Mouse (Mus musculus): Measurements from ENCODE around the gene Dennd2a.
"Not testable (repeated sequence)": the region's sequence is repeated elsewhere in the genome, so short reads cannot be mapped to it uniquely, and the experiment has no call there.

Dennd2a gene

DNA sequence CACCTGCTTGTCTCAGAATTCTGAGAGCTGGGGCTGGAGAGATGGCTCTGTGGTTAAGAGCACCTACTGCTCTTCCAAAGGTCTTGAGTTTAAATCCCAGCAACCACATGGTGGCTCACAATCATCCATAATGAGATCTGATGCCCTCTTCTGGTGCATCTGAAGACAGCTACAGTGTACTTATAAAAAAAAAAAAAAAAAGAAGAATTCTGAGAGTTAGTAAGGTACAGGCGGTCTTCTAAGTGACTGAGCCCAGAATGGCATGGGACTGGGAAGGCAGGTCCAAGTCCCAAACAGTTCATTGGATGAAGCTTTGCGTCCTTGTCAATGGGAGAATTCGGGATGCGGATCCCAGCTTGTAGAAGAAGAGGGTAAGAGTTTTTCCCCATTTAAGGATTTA lies 104.1 kb downstream of the Dennd2a start:
- DNase-seq (ENCODE audit: inconsistent age in 2 of 2, low spot score in 1 of 2) = no peak

DNA sequence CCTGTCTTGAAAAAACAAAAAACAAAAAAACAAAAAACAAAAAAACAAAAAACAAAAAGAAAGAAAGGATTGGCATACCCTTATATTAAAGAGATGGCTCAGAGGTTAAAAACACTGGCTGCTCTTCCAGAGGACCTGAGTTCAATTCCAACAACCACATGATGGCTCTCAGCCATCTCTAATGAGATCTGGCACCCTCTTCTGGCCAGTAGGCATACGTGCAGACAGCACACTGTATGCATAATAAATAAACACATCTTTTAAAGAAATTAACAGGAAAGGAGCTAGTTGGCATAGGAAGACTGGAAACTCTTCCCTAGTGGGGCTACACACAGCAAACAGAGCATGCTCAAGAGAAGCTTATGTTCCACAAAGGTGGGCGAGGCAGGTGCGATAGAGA lies 106.6 kb downstream of the Dennd2a start:
- DNase-seq (ENCODE audit: inconsistent age in 2 of 2, low spot score in 1 of 2) = no peak

DNA sequence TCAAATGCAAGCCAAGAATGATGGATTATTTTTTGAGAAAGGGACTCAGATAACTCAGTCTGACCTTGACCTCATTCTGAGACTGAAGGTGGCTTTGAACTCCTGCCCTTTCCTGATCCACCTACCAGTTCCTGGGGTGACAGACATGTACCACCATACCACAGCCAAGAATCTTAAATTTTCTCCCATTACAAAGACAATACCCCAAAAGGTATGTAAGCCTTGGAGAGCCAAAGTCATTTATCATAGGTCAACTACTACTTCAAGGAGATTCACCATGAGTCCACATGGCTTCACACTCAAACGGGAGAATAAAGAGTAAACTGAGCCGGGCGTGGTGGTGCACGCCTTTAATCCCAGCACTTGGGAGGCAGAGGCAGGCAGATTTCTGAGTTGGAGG lies 107.1 kb downstream of the Dennd2a start:
- no peak for DNase-seq (ENCODE audit: inconsistent age in 2 of 2, low spot score in 1 of 2)

GRCm38 (mm10) chr6:39447429-39448185 lies 110.1 kb downstream of the Dennd2a start:
- peak; percentile 56 to 71 for DNase-seq (ENCODE audit: inconsistent age in 2 of 2, low spot score in 1 of 2)

DNA sequence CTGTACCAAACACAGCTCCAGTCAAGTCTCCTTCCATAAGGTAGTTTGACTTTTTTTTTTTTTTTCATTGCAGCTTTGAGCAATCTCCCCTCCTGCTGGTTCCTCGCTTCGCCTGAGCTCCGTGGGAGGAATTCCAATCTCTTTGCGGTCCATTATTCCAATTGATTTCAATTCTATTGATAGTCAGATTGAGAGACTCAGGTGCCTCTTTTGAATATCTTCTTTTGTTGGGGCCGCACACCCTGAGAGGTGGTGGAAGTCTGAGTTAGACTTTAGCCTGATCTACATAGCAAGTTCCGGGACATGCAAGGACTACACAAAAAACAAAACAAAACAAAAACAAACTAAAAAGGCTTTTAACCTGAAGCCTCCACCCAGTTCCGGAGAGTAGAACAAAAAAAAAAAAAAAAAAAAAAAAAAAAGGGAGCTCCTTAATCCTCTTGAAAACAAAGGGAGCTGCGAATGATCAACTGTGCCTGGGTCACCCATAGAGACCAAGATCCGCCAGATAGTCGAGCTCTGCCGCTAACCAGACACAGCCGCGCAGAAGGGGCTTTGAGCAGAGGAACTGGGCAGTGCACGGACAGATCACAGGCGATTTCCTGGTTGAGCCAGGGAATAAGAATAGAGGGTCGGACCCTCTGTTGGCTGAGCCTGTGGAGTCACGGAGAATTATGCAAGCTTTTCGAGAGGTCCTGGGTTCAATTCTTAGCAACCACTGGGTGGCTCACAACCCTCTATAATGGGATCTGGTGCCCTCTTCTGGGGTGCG lies 111.7 kb downstream of the Dennd2a start:
- DNase-seq (ENCODE audit: inconsistent age in 2 of 2, low spot score in 1 of 2) = no peak

- DNase-seq (ENCODE audit: inconsistent age in 2 of 2, low spot score in 1 of 2) = no peak
These were observed 114.8 kb downstream of the Dennd2a start for GRCm38 (mm10) chr6:39442786-39443287.

- no peak for DNase-seq (ENCODE audit: inconsistent age in 2 of 2, low spot score in 1 of 2)
These were observed 117.5 kb downstream of the Dennd2a start for GRCm38 (mm10) chr6:39440207-39440606.

DNA sequence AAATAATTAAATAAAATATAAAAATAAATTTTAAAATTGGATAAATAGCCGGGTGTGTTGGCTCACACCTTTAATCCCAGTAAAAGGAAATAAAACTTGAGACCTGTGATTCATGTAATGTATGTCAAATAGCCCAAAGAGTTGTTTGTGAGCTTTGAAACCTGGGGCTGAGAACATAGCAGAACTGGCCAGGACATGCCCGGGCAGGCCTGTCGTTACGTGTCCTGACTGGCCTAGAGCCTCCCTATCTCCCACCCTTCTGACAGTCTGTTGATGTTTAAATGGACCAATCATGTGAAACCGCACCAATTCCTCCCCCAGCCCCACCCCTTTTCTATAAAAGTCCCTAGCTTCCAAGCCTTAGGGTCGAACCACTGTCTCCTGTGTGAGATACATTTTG lies 120.1 kb downstream of the Dennd2a start:
- DNase-seq (ENCODE audit: inconsistent age in 2 of 2, low spot score in 1 of 2) = not testable (repeated sequence)

DNA sequence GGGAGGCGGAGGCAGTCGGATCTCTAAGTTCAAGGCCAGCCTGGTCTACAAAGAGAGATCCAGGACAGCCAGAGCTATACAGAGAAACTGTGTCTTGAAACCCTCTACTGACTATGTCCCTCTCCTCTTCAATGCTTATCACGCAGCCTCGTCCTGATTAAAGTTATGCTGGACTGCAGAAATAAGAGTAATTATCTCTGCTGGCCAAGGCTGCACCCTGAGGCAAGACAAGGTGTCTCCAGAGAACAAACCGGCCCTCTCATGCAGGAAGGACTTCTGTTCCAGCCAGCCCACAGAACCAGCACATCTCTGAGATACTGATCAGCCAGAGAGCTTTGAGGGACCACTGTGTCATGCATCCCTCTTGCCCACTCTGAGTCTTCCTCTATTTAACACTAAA lies 121.8 kb downstream of the Dennd2a start:
- no peak for DNase-seq (ENCODE audit: inconsistent age in 2 of 2, low spot score in 1 of 2)

- DNase-seq (ENCODE audit: inconsistent age in 2 of 2, low spot score in 1 of 2) = no peak
These were observed 122.7 kb downstream of the Dennd2a start for GRCm38 (mm10) chr6:39434886-39435492.

DNA sequence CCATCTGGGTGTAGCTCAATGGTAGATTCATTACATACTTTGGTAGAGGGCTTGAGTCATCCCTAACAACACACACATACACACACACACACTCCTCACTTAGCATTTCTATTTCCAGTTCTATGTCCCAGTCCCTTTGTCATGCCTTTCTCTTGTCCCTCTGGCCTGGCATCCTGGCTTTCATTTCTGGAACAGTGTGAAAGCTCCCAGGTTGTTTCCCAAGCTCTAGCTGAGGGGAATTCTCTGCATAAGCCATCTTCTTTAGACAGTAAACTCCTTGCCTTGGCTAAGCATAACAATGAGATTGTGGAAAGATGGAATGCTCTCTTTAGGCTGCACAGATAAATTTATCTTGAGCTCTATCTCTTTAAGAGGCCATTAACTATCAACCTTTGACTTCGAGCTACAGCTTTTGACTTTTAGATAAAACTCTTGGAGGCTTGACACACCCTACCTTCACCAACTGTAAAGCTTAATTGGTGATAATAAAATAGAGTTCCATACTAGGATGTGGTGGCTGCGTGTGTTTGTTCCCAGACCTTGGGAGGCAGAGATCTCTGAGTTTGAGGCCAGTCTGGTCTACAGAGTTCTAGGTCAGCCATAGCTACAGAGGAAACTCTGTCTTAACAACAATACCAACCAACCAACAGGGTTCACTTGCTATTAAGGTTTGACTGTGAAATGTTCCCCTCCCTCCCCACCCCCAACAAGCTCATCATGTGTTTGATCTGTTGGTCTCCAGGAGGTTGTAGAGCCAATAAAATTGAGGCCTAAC lies 123.4 kb downstream of the Dennd2a start:
- no peak for DNase-seq (ENCODE audit: inconsistent age in 2 of 2, low spot score in 1 of 2)

DNA sequence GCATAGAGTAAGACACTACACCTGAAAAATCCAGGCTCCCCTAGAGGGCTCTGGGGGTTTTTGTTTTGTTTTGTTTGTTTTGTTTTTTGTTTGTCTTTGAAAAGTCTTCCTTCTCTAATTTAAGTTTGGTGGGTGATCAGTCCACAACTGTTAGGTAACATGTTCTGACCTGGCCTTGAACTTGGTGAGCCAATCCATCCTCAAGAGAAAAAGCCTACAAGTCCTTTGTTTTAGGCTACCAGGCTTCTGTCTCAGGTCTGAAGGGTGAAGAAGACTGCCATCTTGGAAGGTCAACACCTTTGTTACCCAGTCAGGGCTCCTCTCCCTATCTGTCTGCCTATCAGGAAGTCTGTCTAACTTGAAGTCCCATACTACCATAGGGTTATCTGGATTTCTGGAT lies 124.0 kb downstream of the Dennd2a start:
- no peak for DNase-seq (ENCODE audit: inconsistent age in 2 of 2, low spot score in 1 of 2)

DNA sequence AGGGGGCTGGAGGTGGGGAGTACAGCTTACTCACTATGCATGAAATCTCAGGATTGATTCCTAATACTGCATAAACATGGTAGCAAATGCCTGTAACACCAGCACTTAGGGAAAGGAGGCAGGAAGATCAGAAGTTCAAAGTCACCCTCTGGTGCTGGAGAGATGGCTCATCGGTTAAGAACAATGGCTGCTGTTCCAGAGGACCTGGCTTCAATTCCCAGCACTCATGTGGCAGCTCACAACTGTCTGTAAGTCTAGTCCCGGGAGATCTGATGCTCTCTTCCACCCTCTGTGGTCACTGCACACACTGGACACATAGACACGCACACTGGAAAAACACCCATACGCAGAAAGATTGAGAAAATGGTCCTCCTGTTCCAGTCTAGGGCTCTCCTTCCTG lies 124.5 kb downstream of the Dennd2a start:
- no peak for DNase-seq (ENCODE audit: inconsistent age in 2 of 2, low spot score in 1 of 2)

- no peak for DNase-seq (ENCODE audit: inconsistent age in 2 of 2, low spot score in 1 of 2)
These were observed 126.9 kb downstream of the Dennd2a start for GRCm38 (mm10) chr6:39430722-39431121.

DNA sequence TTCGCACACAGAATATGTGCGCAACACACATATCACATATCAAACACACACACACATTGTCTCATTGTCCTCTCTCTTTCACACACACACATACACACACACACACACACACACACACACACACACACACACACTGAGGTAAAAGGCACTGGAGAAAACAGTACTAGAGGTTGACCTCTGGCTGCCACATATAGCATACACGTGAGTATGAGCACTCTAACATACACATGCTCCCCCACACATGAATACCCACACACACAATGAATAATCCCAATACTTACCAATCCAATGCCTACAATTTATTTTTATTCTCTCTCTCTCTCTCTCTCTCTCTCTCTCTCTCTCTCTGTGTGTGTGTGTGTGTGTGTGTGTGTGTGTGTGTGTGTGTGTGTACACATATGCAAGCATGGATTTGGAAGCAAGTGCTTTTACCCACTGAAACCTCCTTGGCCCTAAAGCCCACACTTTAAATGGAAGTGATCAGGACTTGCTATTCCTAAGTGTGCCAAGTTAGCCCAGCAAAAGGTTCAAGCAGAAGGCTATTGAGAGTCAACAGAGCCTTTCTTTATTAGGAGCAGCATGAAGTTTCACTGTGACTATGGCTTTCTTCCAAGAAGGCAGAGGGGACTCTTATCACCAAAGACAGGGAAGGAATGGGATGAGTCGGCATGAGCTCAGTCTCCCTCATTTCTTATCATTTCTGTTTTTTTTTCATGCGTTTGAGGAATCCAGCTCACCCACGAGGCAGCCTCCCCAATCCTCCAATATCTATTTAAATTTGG lies 128.5 kb downstream of the Dennd2a start:
- DNase-seq (ENCODE audit: inconsistent age in 2 of 2, low spot score in 1 of 2) = no peak

GRCm38 (mm10) chr6:39427276-39428003 lies 130.2 kb downstream of the Dennd2a start:
- no peak for DNase-seq (ENCODE audit: inconsistent age in 2 of 2, low spot score in 1 of 2)

DNA sequence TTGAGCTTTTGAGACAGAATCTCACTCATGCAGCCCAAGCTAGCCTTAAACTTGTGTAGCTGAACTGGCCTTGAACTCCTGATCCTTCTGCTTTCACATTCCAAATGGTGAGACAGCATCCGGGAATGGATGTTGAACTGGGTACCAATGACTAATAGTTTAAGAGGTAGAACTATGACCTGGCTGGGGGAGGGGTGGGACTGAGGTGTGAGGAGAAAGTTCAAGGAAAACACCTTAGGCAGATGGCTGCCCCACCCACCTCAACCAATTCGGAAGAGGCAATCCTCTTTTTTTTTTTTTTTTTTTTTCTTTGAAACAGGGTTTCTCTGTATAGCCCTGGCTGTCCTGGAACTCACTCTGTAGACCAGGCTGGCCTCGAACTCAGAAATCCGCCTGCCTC lies 130.9 kb downstream of the Dennd2a start:
- no peak for DNase-seq (ENCODE audit: inconsistent age in 2 of 2, low spot score in 1 of 2)

GRCm38 (mm10) chr6:39425181-39425580 lies 132.5 kb downstream of the Dennd2a start:
- DNase-seq (ENCODE audit: inconsistent age in 2 of 2, low spot score in 1 of 2) = peak in 1 of 2 experiments; percentile 45

- DNase-seq (ENCODE audit: inconsistent age in 2 of 2, low spot score in 1 of 2) = no peak
These were observed 134.0 kb downstream of the Dennd2a start for GRCm38 (mm10) chr6:39423686-39424085.

DNA sequence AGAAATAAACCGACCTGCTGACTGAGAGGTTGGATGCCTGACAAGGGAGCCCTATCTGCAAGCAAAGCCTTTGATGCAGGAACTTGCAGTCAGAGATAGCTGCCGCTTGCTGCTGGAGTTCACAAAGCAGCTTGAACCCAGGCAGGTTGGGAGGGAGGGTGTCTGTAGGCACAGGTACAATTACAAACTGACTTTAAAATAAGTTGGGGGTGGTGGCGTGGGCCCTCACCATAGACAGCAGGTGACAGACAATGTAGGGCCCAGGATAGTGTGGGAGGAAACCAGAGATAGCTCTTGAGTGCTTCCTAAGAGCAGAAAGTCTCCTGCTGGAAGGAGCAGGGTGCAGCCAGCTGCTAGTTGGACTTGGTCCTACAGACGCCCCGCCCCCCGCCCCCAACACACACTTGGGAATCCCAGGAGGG lies 134.5 kb downstream of the Dennd2a start:
- no peak for DNase-seq (ENCODE audit: inconsistent age in 2 of 2, low spot score in 1 of 2)
